Mouse (Mus musculus): ENCODE results near the gene A530016L24Rik. TPM values are rescaled to one million over a fixed set of nuclear protein-coding genes. Genes with fewer than 3 reads are reported as not detected.

The A530016L24Rik gene
- total and polyA plus RNA-seq, 3 experiments: 0.27 TPM; not detected in 2

DNA sequence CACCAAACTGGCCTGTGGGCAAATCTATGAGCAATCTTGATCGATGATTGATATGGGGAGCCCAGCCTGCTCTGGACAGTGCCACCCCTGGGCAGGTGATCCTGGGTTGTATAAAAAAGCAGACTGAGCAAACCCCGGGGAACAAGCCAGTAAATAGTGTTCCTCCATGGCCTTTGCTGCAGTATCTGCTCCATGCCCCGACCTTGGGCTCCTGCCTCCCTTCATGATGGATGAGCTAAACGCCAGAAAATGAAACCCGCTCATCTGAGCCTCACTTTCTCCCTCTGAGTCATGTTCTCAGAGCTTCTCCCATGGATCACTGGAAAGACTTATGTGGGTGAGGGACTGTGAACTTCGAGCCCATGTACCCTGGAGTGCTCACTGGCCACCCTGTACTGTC, 17.0 kb downstream of the A530016L24Rik start:
- H3K9me3 ChIP-seq (replicated peaks): 0 out of 2 replicates have a peak, but pooled peaks cover 3% of the 10 kb centered on the region
- TF ChIP-seq CTCF (IDR thresholded peaks at IDR 0.05; ENCODE audit: low read depth, low read length): no peak
- no peak for TF ChIP-seq POLR2AphosphoS5 (IDR thresholded peaks at IDR 0.05; ENCODE audit: insufficient replicate concordance, low read depth, low read length)
- TF ChIP-seq GATA2 (IDR thresholded peaks at IDR 0.05; ENCODE audit: borderline replicate concordance, low read depth, low read length): no peak
- TF ChIP-seq GATA1 (IDR thresholded peaks at IDR 0.05; ENCODE audit: borderline replicate concordance, low read length): no peak
- no peak for TF ChIP-seq TAL1 (conservative IDR thresholded peaks at IDR 0.05; ENCODE audit: low read depth, low read length)
- no peak overlapping the region for H3K4me3 ChIP-seq (ENCODE audit: low read depth, low read length)
- DNase-seq (ENCODE audit: low spot score) (no peak), ATAC-seq (ENCODE audit: extremely low read depth, insufficient number of reproducible peaks, low FRiP score, poor library complexity, severe bottlenecking) (no peak)
- no peaks in the 10 kb centered on the region; the same call in 1 of the 2 replicates for H3K27me3 ChIP-seq (ENCODE audit: insufficient read depth, low read length)
- no peaks in the 10 kb centered on the region for H3K36me3 ChIP-seq (replicated peaks)
- H3K4me1 ChIP-seq (ENCODE audit: insufficient read depth, low read depth, low read length): no peaks in the 10 kb centered on the region

DNA sequence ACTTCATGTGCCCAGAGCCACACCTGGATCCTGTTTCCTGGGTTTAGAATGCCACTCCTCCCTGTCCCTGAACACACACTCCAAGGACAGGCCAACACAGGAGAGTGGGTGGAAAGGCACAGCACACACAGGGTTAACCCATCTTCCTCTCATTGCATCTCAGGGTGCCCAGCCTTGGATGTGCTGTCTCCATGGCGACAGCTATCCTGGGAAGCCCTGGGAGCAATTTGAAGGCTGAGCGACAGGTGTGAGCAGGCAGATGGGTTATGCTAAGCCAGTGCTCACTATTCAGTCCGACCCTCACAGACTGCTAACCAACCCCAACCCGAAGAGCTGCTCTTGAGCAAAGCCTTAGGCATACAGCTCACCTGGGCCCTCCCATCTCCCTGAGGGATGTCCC, 18.0 kb downstream of the A530016L24Rik start:
- DNase-seq (ENCODE audit: low spot score) (no peak), ATAC-seq (ENCODE audit: extremely low read depth, insufficient number of reproducible peaks, low FRiP score, poor library complexity, severe bottlenecking) (no peak)
- H3K36me3 ChIP-seq (replicated peaks): no peaks in the 10 kb centered on the region
- H3K27me3 ChIP-seq (ENCODE audit: insufficient read depth, low read length): no peaks in the 10 kb centered on the region; the same call in 1 of the 2 replicates
- H3K9me3 ChIP-seq (replicated peaks): 0 out of 2 replicates have a peak, but pooled peaks cover 3% of the 10 kb centered on the region
- no peak for TF ChIP-seq GATA2 (IDR thresholded peaks at IDR 0.05; ENCODE audit: borderline replicate concordance, low read depth, low read length)
- TF ChIP-seq GATA1 (IDR thresholded peaks at IDR 0.05; ENCODE audit: borderline replicate concordance, low read length): no peak
- no peak for TF ChIP-seq TAL1 (conservative IDR thresholded peaks at IDR 0.05; ENCODE audit: low read depth, low read length)
- TF ChIP-seq CTCF (IDR thresholded peaks at IDR 0.05; ENCODE audit: low read depth, low read length): no peak
- TF ChIP-seq POLR2AphosphoS5 (IDR thresholded peaks at IDR 0.05; ENCODE audit: insufficient replicate concordance, low read depth, low read length): no peak
- no peak overlapping the region for H3K4me3 ChIP-seq (ENCODE audit: low read depth, low read length)
- no peaks in the 10 kb centered on the region for H3K4me1 ChIP-seq (ENCODE audit: insufficient read depth, low read depth, low read length)

DNA sequence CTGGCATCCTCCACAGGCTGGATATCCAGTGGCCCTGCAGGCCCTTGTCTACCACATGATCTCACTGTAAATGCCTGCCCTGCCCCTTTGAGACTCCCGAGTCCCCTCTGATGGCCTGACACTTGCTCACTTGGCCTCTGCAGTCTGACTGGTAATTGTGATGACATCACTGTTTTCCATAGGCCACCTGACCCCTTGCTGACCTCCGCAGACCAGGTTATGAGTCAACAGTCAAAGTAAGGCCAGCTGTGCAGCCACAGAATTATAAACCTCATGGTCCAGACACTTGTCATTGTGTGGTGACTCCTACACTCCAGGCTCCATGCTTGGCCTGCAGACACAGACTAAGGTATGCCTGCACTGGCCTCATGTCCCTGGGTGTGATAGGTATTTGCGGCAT, 18.7 kb downstream of the A530016L24Rik start:
- no peak for TF ChIP-seq POLR2AphosphoS5 (IDR thresholded peaks at IDR 0.05; ENCODE audit: insufficient replicate concordance, low read depth, low read length)
- TF ChIP-seq GATA2 (IDR thresholded peaks at IDR 0.05; ENCODE audit: borderline replicate concordance, low read depth, low read length): no peak
- no peak for TF ChIP-seq TAL1 (conservative IDR thresholded peaks at IDR 0.05; ENCODE audit: low read depth, low read length)
- TF ChIP-seq CTCF (IDR thresholded peaks at IDR 0.05; ENCODE audit: low read depth, low read length): no peak
- TF ChIP-seq GATA1 (IDR thresholded peaks at IDR 0.05; ENCODE audit: borderline replicate concordance, low read length): no peak
- H3K4me3 ChIP-seq (ENCODE audit: low read depth, low read length): no peak overlapping the region
- 0 out of 2 replicates have a peak, but pooled peaks cover 3% of the 10 kb centered on the region for H3K9me3 ChIP-seq (replicated peaks)
- ATAC-seq (ENCODE audit: extremely low read depth, insufficient number of reproducible peaks, low FRiP score, poor library complexity, severe bottlenecking) (no peak), DNase-seq (ENCODE audit: low spot score) (no peak)
- H3K27me3 ChIP-seq (ENCODE audit: insufficient read depth, low read length): no peaks in the 10 kb centered on the region; the same call in 1 of the 2 replicates
- no peaks in the 10 kb centered on the region for H3K36me3 ChIP-seq (replicated peaks)
- no peaks in the 10 kb centered on the region for H3K4me1 ChIP-seq (ENCODE audit: insufficient read depth, low read depth, low read length)

DNA sequence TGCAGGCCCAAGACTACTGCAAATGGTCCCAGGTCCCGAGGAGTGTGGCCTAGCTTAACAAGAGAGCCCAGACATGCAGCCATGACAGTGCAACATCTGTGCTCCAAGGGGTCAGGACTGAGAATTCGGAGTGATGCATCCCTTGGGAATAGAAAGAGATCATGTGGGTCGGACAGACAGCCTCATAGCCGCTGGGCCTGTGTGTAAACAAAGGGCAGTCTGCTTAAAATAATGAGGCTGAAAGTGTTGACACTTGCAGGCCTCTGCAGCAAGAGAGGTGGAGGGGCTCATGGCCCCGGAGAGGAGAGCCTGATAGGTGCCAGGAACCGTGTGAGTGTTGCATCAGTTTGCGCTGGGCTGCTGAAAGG, 21.1 kb downstream of the A530016L24Rik start:
- DNase-seq (ENCODE audit: low spot score) (no peak), ATAC-seq (ENCODE audit: extremely low read depth, insufficient number of reproducible peaks, low FRiP score, poor library complexity, severe bottlenecking) (no peak)
- Histone ChIP-seq H3K4me3 (ENCODE audit: low read depth, low read length) (no peak overlapping the region), H3K9me3 (replicated peaks) (no peaks in the 10 kb centered on the region), H3K4me1 (ENCODE audit: insufficient read depth, low read depth, low read length) (no peaks in the 10 kb centered on the region), H3K27me3 (ENCODE audit: insufficient read depth, low read length) (no peaks in the 10 kb centered on the region; the same call in 1 of the 2 replicates), H3K36me3 (replicated peaks) (no peaks in the 10 kb centered on the region)
- no peak for TF ChIP-seq GATA2 (IDR thresholded peaks at IDR 0.05; ENCODE audit: borderline replicate concordance, low read depth, low read length)
- no peak for TF ChIP-seq TAL1 (conservative IDR thresholded peaks at IDR 0.05; ENCODE audit: low read depth, low read length)
- TF ChIP-seq POLR2AphosphoS5 (IDR thresholded peaks at IDR 0.05; ENCODE audit: insufficient replicate concordance, low read depth, low read length): no peak
- no peak for TF ChIP-seq CTCF (IDR thresholded peaks at IDR 0.05; ENCODE audit: low read depth, low read length)
- TF ChIP-seq GATA1 (IDR thresholded peaks at IDR 0.05; ENCODE audit: borderline replicate concordance, low read length): no peak

DNA sequence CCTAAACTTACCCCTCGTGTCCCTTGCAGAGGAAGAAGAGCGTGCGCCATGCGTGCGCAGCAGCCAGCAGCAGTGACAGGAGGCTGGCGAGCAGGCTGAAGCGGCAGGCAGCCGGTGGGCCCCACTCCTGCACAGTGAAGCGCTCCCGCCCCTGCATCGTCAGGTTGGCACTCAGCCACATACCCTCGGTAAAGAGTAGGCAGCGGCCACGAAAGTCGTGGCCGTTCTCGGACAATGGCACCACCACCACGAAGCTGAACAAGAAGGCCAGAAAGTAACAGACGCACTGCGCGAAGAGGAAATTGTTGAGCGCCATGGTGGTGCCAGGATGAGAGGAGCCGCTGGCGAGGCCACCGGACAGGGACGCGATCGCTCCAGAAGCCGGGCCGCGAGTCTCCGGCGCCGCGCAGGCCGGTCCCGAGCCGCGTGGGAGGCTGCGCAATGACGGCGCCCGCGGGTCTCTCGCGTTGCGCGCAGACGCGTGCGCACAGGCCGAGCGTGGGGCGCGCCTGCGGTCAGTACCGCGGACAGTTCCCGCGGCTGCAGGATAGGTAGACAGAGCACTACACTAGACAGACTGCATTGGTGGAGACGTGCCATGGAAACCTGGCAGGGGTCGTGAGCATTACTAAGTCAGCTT, 21.6 kb downstream of the A530016L24Rik start:
- no peak overlapping the region for H3K4me3 ChIP-seq (ENCODE audit: low read depth, low read length)
- no peaks in the 10 kb centered on the region; the same call in 1 of the 2 replicates for H3K27me3 ChIP-seq (ENCODE audit: insufficient read depth, low read length)
- H3K9me3 ChIP-seq (replicated peaks): no peaks in the 10 kb centered on the region
- no peaks in the 10 kb centered on the region for H3K36me3 ChIP-seq (replicated peaks)
- TF ChIP-seq GATA2 (IDR thresholded peaks at IDR 0.05; ENCODE audit: borderline replicate concordance, low read depth, low read length) (no peak), CTCF (IDR thresholded peaks at IDR 0.05; ENCODE audit: low read depth, low read length) (no peak), GATA1 (IDR thresholded peaks at IDR 0.05; ENCODE audit: borderline replicate concordance, low read length) (no peak), POLR2AphosphoS5 (IDR thresholded peaks at IDR 0.05; ENCODE audit: insufficient replicate concordance, low read depth, low read length) (no peak), TAL1 (conservative IDR thresholded peaks at IDR 0.05; ENCODE audit: low read depth, low read length) (no peak)
- DNase-seq (ENCODE audit: low spot score) (peak; percentile 25), ATAC-seq (ENCODE audit: extremely low read depth, insufficient number of reproducible peaks, low FRiP score, poor library complexity, severe bottlenecking) (no peak)
- H3K4me1 ChIP-seq (ENCODE audit: insufficient read depth, low read depth, low read length): no peaks in the 10 kb centered on the region

DNA sequence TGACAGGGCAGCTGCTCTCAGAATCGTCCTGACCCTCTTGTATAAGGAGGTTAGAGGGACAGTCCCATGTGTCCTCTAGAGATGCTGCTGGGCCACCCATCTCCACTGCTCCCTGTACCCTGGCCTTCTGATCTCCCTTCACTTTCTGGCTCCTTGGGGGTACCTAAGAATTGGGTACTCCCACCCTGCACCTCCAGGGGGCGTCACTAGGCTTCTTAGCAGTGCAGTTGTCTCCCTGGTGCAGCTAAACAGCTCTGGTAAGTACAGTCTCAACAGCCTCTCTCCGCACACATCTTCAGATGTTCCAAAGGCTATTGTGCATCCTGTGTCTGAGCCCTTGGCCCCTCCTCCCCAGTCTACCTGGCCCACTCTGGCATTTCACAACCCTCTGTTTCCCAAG, 25.6 kb downstream of the A530016L24Rik start:
- Histone ChIP-seq H3K9me3 (replicated peaks) (no peaks in the 10 kb centered on the region), H3K27me3 (ENCODE audit: insufficient read depth, low read length) (no peaks in the 10 kb centered on the region; the same call in 1 of the 2 replicates), H3K4me1 (ENCODE audit: insufficient read depth, low read depth, low read length) (peaks cover 4% of the 10 kb centered on the region), H3K36me3 (replicated peaks) (no peaks in the 10 kb centered on the region), H3K4me3 (ENCODE audit: low read depth, low read length) (no peak overlapping the region)
- DNase-seq (ENCODE audit: low spot score) (no peak), ATAC-seq (ENCODE audit: extremely low read depth, insufficient number of reproducible peaks, low FRiP score, poor library complexity, severe bottlenecking) (no peak)
- TF ChIP-seq GATA1 (IDR thresholded peaks at IDR 0.05; ENCODE audit: borderline replicate concordance, low read length) (no peak), POLR2AphosphoS5 (IDR thresholded peaks at IDR 0.05; ENCODE audit: insufficient replicate concordance, low read depth, low read length) (no peak), TAL1 (conservative IDR thresholded peaks at IDR 0.05; ENCODE audit: low read depth, low read length) (no peak), CTCF (IDR thresholded peaks at IDR 0.05; ENCODE audit: low read depth, low read length) (0 out of 2 replicates have a peak, but pooled peaks have one; percentile 8)

Measured in G1E (cell line).